Mouse (Mus musculus) lung, postnatal 0 days (tissue): Measurements from ENCODE around the gene Ppard. TPM values are rescaled to one million over a fixed set of nuclear protein-coding genes. Genes with fewer than 3 reads are reported as not detected.

Experiments used
- ATAC-seq: fragments of 200-750 bp; cut with Nextera tagmentation; 2 replicates; pipeline ENCODE4 v1.8.0; 2017; ENCODE audit warnings: moderate library complexity
- DNase-seq: peaks from one replicate; pipeline ENCODE4 v3.0.0-alpha.2; 2016; ENCODE audit warnings: low spot score
- H3K27ac ChIP-seq: fragments of 300-500 bp; sonication (generic); 2 replicates; pipeline ENCODE4 v1.5.1; 2014; ENCODE audit warnings: antibody characterized with exemption, mild to moderate bottlenecking, low read length, mixed read lengths
- H3K27me3 ChIP-seq: fragments of 300-500 bp; sonication (generic); replicated peaks from 2 replicates; pipeline ENCODE4 v1.6.1; 2014; ENCODE audit warnings: low read length, mixed read lengths; ENCODE audit not compliant: insufficient read depth
- H3K36me3 ChIP-seq: fragments of 300-500 bp; sonication (generic); 2 replicates; pipeline ENCODE4 v1.6.1; 2014; ENCODE audit warnings: low read length, mixed read lengths; ENCODE audit not compliant: insufficient read depth
- H3K4me1 ChIP-seq: fragments of 300-500 bp; sonication (generic); 2 replicates; pipeline ENCODE4 v1.6.1; 2014; ENCODE audit warnings: antibody characterized with exemption, low read depth, low read length, mixed read lengths; ENCODE audit not compliant: insufficient read depth
- H3K4me2 ChIP-seq: fragments of 300-500 bp; sonication (generic); replicated peaks from 2 replicates; pipeline ENCODE4 v1.6.1; 2014; ENCODE audit warnings: low read depth, mild to moderate bottlenecking, low read length, moderate library complexity, mixed read lengths
- H3K4me3 ChIP-seq: fragments of 300-500 bp; sonication (generic); 2 replicates; pipeline ENCODE4 v1.5.1; 2014; ENCODE audit warnings: low read depth, low read length
- H3K9ac ChIP-seq: fragments of 300-500 bp; sonication (generic); replicated peaks from 2 replicates; pipeline ENCODE4 v1.6.1; 2014; ENCODE audit warnings: low read depth, mild to moderate bottlenecking
- H3K9me3 ChIP-seq: fragments of 300-500 bp; sonication (generic); 2 replicates; pipeline ENCODE4 v1.6.1; 2016; ENCODE audit warnings: low read length, mixed read lengths
- CTCF ChIP-seq: IDR thresholded peaks from 2 replicates; pipeline ENCODE4 v1.5.1; 2016; ENCODE audit warnings: antibody characterized with exemption, mild to moderate bottlenecking
- EP300 ChIP-seq: IDR thresholded peaks from 2 replicates; pipeline ENCODE4 v1.6.1; 2016; ENCODE audit warnings: antibody characterized with exemption, mild to moderate bottlenecking, control low read depth
- WGBS: fragments of 180-500 bp; shearing (Covaris S2); extraction: QIAGEN DNeasy Blood & Tissue Kit; methylation state at CpG from one replicate; pipeline ENCODE4 v1.1.7; 2014; 5-methylcytosine and 5-hydroxymethylcytosine counted together
- polyA plus RNA-seq: library from polyadenylated mRNA; unstranded; fragments of >200 nt; fragmentation: Nextera tagmentation; extraction: Ambion mirVana; gene quantifications from 2 replicates; pipeline ENCODE4 v1.2.1, GENCODE M21; 2015

Ppard gene
- polyA plus RNA-seq, 1 experiment from 2014 or later = 2.4 TPM

DNA sequence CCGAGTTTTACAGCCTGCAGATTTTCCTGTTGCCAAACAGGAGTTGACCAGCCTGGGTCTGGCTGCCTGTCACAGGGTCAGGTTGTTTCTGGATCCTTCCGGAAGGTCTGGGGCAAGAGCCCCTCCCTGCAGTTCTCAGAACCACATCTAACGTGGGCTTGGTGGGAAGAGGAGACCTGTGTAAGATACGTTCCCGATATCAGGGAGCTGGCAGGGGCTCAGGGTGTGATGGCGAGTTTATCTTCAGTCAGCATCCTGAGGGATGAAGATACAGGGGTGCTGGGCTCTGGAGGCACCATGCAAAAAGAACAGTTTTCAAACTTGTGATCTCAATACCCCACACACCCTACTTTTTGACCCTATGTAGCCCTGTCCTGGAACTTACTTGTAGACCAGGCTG, 5.4 kb downstream of the Ppard start:
- WGBS = 80% methylated on average over 6 of the region's 6 CpGs
- H3K4me1 ChIP-seq = no peaks in the 10 kb centered on the region; the same call in 1 of the 2 replicates
- H3K4me3 ChIP-seq = no peak overlapping the region
- H3K27me3 ChIP-seq = no peaks in the 10 kb centered on the region
- H3K9ac ChIP-seq = no peak overlapping the region
- peaks cover 11% of the 10 kb centered on the region; the same call in 1 of the 2 replicates for H3K36me3 ChIP-seq
- H3K27ac ChIP-seq = no peak overlapping the region
- no peak for ATAC-seq
- TF ChIP-seq CTCF = no peak
- no peak for TF ChIP-seq EP300
- no peaks in the 10 kb centered on the region for H3K9me3 ChIP-seq
- DNase-seq = no peak
- H3K4me2 ChIP-seq = no peak overlapping the region

DNA sequence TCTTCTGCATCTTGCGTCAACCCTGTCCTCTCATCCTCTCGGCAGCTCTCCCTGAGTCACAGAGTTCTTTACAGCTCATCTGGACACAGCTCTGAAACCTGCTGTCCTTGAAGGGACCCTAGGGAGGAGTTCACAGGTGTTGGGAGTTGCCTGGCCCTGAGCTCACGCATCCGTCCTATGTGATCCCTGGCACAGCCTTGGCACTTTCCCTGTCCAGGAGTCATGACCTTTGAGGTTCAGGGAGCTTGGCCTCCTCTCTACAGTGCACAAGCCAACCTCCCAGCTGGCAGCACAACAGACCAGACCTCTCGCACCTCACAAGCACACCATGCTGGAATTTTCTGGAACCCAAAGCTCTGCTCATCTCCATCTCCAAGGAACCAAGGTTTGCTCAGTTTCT, 8.3 kb downstream of the Ppard start:
- WGBS = 90% methylated on average over 5 of the region's 5 CpGs
- no peak for DNase-seq
- H3K4me3 ChIP-seq = no peak overlapping the region
- TF ChIP-seq EP300 (no peak), CTCF (no peak)
- no peak for ATAC-seq
- H3K9me3 ChIP-seq = no peaks in the 10 kb centered on the region
- no peaks in the 10 kb centered on the region for H3K27me3 ChIP-seq
- H3K36me3 ChIP-seq = peaks cover 11% of the 10 kb centered on the region; the same call in 1 of the 2 replicates
- no peaks in the 10 kb centered on the region; the same call in 1 of the 2 replicates for H3K4me1 ChIP-seq
- H3K9ac ChIP-seq = no peak overlapping the region
- no peak overlapping the region for H3K4me2 ChIP-seq
- H3K27ac ChIP-seq = no peak overlapping the region

GRCm38 (mm10) chr17:28242296-28242695, 9.8 kb downstream of the Ppard start:
- Histone ChIP-seq H3K36me3 (peaks cover 11% of the 10 kb centered on the region; the same call in 1 of the 2 replicates), H3K4me2 (no peak overlapping the region), H3K9ac (no peak overlapping the region), H3K4me3 (no peak overlapping the region), H3K9me3 (no peaks in the 10 kb centered on the region), H3K27ac (peak overlapping the region; percentile 38; the same call in 1 of the 2 replicates), H3K4me1 (no peaks in the 10 kb centered on the region), H3K27me3 (no peaks in the 10 kb centered on the region)
- no peak for TF ChIP-seq CTCF
- 0 out of 2 replicates have a peak, but pooled peaks have one; percentile 33 for TF ChIP-seq EP300
- ATAC-seq = peak; percentile 82
- WGBS = 42% methylated on average over 6 of the region's 6 CpGs
- peak; percentile 85 for DNase-seq

GRCm38 (mm10) chr17:28244214-28244613, 11.7 kb downstream of the Ppard start:
- Histone ChIP-seq H3K4me1 (no peaks in the 10 kb centered on the region; the same call in 1 of the 2 replicates), H3K9ac (no peak overlapping the region), H3K36me3 (peaks cover 9% of the 10 kb centered on the region; the same call in 1 of the 2 replicates), H3K4me2 (no peak overlapping the region), H3K27ac (no peak overlapping the region), H3K27me3 (no peaks in the 10 kb centered on the region), H3K4me3 (no peak overlapping the region), H3K9me3 (no peaks in the 10 kb centered on the region)
- DNase-seq = no peak
- no peak for ATAC-seq
- no peak for TF ChIP-seq EP300
- TF ChIP-seq CTCF = no peak
- 78% methylated on average over 6 of the region's 6 CpGs for WGBS

GRCm38 (mm10) chr17:28244714-28245113, 12.2 kb downstream of the Ppard start:
- no peak overlapping the region for H3K9ac ChIP-seq
- no peak overlapping the region for H3K4me2 ChIP-seq
- no peak for ATAC-seq
- no peaks in the 10 kb centered on the region for H3K9me3 ChIP-seq
- H3K4me3 ChIP-seq = no peak overlapping the region
- 0 out of 2 replicates have a peak, but pooled peaks cover 4% of the 10 kb centered on the region for H3K36me3 ChIP-seq
- H3K27ac ChIP-seq = no peak overlapping the region
- WGBS = 44% methylated on average over 5 of the region's 6 CpGs
- no peaks in the 10 kb centered on the region; the same call in 1 of the 2 replicates for H3K4me1 ChIP-seq
- no peaks in the 10 kb centered on the region for H3K27me3 ChIP-seq
- TF ChIP-seq EP300 (no peak), CTCF (no peak)
- no peak for DNase-seq

DNA sequence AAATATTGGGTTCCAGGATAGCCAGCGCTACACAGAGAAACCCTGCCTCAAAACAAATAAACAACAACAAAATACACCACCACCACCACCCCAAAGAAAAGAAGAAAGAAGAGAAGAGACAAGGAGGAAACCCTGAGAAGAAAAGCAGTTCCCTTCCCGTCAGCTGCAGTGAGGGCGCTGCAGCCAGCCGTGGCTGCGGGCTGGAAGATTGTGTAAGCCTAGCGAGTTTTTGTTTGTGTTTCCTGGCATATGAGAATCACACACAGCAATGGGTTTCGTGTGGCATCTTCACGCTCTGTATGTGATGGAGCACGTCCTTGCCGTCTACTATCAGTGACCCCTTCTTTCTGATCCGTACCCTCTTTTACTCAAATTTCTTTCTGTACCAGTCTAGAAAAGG, 14.1 kb downstream of the Ppard start:
- Histone ChIP-seq H3K9ac (no peak overlapping the region), H3K4me2 (no peak overlapping the region), H3K4me3 (no peak overlapping the region), H3K36me3 (no peaks in the 10 kb centered on the region), H3K27ac (no peak overlapping the region), H3K9me3 (no peaks in the 10 kb centered on the region), H3K4me1 (no peaks in the 10 kb centered on the region; the same call in 1 of the 2 replicates), H3K27me3 (no peaks in the 10 kb centered on the region)
- DNase-seq (no peak), ATAC-seq (no peak)
- 61% methylated on average over 11 of the region's 11 CpGs for WGBS
- TF ChIP-seq EP300 = no peak
- TF ChIP-seq CTCF = peak; percentile 15; the same call in 1 of the 2 replicates
